Mouse (Mus musculus): ENCODE data around the gene Iqcf4. TPM values are rescaled to one million over a fixed set of nuclear protein-coding genes. Genes with fewer than 3 reads are reported as not detected.
"Not testable (repeated sequence)": the region's sequence is repeated elsewhere in the genome, so short reads cannot be mapped to it uniquely, and the experiment has no call there.

Gene Iqcf4
- not detected for total RNA-seq (2021)

DNA sequence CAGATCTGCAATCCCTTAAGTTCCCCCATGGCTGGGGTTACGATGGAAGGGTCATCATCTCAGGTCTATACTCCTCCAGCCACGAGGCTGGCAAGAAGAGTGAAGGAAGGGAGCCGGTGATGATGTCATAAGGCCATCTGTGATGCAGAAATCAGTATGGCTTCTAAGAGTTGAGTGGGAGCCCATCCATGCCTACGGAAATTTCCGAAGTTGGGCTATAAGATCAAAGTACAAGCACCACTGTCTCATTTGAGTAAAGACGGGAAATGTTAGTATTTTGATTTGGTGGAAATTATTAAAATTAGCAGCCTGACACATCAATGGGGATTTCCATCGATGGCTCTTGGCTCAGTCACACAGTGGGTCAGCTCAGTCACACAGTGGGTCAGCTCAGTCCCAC, at the start of gene Iqcf4:
Iqcf4 (minus strand) TSS at position 101 of the 400 bp plus-strand sequence.
- no peak for DNase-seq (ENCODE audit: extremely low spot score in 1 of 2, low spot score in 1 of 2)

DNA sequence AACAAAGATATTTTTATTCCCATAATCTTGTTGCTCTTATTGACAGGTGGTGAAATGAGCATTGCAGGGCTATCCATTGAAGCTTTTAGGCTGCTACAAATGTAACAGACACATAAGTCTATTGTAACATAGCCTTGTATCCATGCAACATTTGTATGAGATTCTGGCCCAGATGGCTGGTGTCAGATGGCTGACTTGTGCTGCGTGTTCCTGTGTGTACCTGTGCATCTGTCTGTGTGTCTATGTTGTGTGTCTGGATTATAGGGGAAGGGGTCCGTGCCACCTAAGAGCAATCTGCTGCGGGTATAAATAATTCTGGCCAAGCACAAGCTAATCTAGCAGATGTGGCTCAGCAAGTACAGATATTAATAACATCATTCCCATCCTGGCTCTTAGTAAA, 46.7 kb upstream of the Iqcf4 start:
- peak; percentile 52 to 66 for DNase-seq (ENCODE audit: extremely low spot score in 1 of 2, low spot score in 1 of 2)

GRCm38 (mm10) chr9:106616306-106616705, 45.5 kb upstream of the Iqcf4 start:
- DNase-seq (ENCODE audit: extremely low spot score in 1 of 2, low spot score in 1 of 2): no peak

- DNase-seq (ENCODE audit: extremely low spot score in 1 of 2, low spot score in 1 of 2): no peak
Measured at GRCm38 (mm10) chr9:106614616-106615015, 43.8 kb upstream of the Iqcf4 start.

- DNase-seq (ENCODE audit: extremely low spot score in 1 of 2, low spot score in 1 of 2): no peak
Measured at GRCm38 (mm10) chr9:106613951-106614350, 43.2 kb upstream of the Iqcf4 start.

- no peak for DNase-seq (ENCODE audit: extremely low spot score in 1 of 2, low spot score in 1 of 2)
Measured at GRCm38 (mm10) chr9:106610727-106611126, 39.9 kb upstream of the Iqcf4 start.

GRCm38 (mm10) chr9:106600546-106600945, 29.8 kb upstream of the Iqcf4 start:
- DNase-seq (ENCODE audit: extremely low spot score in 1 of 2, low spot score in 1 of 2): peak in 1 of 2 experiments; percentile 78

DNA sequence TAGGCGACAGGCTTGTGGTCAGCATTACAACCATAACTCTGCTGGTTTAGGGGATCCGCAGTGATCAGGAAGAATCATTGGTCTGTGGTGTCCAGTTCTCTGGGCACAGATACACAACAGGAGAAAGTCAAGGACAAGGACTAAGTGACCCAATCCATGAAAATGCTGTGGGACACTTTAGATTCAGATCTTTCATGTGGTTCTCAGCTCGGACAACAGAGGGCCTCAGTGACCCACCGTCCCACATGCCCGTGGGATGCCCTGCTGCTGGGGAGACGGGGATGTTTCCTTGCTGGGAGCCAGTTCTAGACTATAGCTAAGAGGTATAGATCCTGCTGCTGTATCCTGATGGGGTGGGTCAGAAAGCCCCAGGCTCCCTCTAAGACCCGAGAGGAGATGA, 27.7 kb upstream of the Iqcf4 start:
- no peak for DNase-seq (ENCODE audit: extremely low spot score in 1 of 2, low spot score in 1 of 2)

DNA sequence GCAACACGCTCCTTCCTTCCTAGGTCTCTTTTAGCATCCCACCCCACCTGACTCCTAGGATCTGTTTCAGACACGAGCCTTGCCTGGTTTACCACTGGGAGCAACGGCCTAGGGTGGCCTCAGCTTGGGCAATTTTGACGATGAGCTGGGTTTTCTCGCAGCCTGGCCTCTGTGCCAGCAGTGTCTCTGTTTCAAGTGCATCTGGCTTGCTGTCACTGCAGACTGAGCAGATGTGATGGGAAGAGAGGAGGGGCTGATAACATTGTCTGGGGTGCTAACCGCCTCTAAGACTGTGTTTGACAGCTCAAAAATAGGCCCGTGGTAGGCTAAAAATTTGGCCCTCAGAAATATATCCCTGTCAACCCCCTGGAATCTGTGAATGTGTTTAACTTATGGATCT, 25.0 kb upstream of the Iqcf4 start:
- DNase-seq (ENCODE audit: extremely low spot score in 1 of 2, low spot score in 1 of 2): no peak

DNA sequence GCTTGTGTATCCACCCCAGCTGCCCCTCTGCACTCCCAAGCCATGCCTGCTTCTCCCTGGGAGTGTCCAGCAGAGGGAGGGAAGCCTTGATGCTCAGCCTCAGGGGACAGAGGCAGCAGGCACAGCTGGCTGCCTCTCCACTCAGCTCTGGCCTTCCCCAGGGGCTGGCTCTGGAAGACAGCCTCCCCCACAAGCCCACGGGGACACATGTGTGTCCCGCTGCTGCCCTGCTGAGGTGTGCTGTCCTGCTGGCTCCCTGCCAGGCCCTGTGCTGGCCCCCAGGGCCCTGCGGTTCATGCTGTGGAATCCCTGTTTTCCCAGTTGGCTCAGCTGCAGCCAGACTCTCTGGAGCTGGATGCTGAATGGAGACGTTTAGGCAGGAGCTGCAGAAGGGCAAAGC, 24.6 kb upstream of the Iqcf4 start:
- not testable (repeated sequence) for DNase-seq (ENCODE audit: extremely low spot score in 1 of 2, low spot score in 1 of 2)

GRCm38 (mm10) chr9:106592158-106592557, 21.4 kb upstream of the Iqcf4 start:
- DNase-seq (ENCODE audit: extremely low spot score in 1 of 2, low spot score in 1 of 2): no peak

- DNase-seq (ENCODE audit: extremely low spot score in 1 of 2, low spot score in 1 of 2): no peak
Measured at GRCm38 (mm10) chr9:106582552-106582951, 11.8 kb upstream of the Iqcf4 start.

GRCm38 (mm10) chr9:106580016-106580415, 9.2 kb upstream of the Iqcf4 start:
- no peak for DNase-seq (ENCODE audit: extremely low spot score in 1 of 2, low spot score in 1 of 2)

DNA sequence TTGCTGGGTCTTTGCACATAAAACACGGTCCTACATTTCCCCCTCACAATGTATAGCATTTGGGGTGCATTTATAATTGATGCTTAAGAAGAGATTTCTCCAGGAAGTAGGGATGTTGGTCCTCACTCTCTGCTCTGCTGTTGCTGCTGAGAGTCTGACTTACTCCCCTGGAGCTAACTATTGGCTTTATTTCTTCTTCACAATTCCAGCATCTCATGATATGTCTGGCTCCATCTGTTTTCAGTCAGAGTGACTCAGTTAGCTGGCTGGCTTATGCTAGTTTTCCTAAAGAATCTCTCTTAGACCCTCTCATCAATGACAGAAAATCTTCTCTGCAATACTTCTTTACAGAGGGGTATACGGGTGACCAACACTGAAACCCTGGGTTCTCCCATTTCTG, 5.3 kb upstream of the Iqcf4 start:
- no peak for DNase-seq (ENCODE audit: extremely low spot score in 1 of 2, low spot score in 1 of 2)

- DNase-seq (ENCODE audit: extremely low spot score in 1 of 2, low spot score in 1 of 2): no peak
Measured at GRCm38 (mm10) chr9:106573366-106573765, 2.6 kb upstream of the Iqcf4 start.

DNA sequence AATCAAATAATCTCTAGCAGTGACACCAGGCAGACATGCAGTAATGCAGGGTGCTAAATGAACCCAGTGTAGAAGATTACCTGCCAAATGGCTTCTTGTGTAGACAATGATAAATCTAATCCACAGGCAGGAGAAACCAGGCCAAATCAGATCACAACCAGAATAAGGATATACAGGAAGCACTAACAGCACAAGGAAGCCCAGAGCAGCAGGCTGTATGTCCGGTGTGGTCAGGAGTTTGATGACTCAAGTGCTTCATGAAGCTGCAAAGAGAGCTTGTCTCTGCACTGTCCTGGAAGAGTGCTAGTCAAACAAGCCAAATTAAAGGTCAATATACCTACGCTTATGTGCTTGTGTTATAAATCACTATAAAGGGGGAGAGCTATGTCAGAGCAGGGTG, 1.4 kb upstream of the Iqcf4 start:
- no peak for DNase-seq (ENCODE audit: extremely low spot score in 1 of 2, low spot score in 1 of 2)

GRCm38 (mm10) chr9:106566437-106566836, 4.4 kb downstream of the Iqcf4 start:
- no peak for DNase-seq (ENCODE audit: extremely low spot score in 1 of 2, low spot score in 1 of 2)

- no peak for DNase-seq (ENCODE audit: extremely low spot score in 1 of 2, low spot score in 1 of 2)
Measured at GRCm38 (mm10) chr9:106564025-106564424, 6.8 kb downstream of the Iqcf4 start.

GRCm38 (mm10) chr9:106562291-106562690, 8.5 kb downstream of the Iqcf4 start:
- no peak for DNase-seq (ENCODE audit: extremely low spot score in 1 of 2, low spot score in 1 of 2)

GRCm38 (mm10) chr9:106561531-106561930, 9.3 kb downstream of the Iqcf4 start, which contains the start of gene Iqcf3:
Iqcf3 (minus strand) TSS chr9:106561631.
- no peak for DNase-seq (ENCODE audit: extremely low spot score in 1 of 2, low spot score in 1 of 2)

GRCm38 (mm10) chr9:106534975-106535374, 35.8 kb downstream of the Iqcf4 start:
- no peak for DNase-seq (ENCODE audit: extremely low spot score in 1 of 2, low spot score in 1 of 2)

GRCm38 (mm10) chr9:106534296-106534695, 36.5 kb downstream of the Iqcf4 start:
- DNase-seq (ENCODE audit: extremely low spot score in 1 of 2, low spot score in 1 of 2): no peak

- DNase-seq (ENCODE audit: extremely low spot score in 1 of 2, low spot score in 1 of 2): peak in 1 of 2 experiments; percentile 8
Measured at GRCm38 (mm10) chr9:106531833-106532232, 39.0 kb downstream of the Iqcf4 start.

Data from layer of hippocampus, postnatal 25 days (tissue).